Mouse (Mus musculus): ENCODE data around the gene Erg.

Erg gene

DNA sequence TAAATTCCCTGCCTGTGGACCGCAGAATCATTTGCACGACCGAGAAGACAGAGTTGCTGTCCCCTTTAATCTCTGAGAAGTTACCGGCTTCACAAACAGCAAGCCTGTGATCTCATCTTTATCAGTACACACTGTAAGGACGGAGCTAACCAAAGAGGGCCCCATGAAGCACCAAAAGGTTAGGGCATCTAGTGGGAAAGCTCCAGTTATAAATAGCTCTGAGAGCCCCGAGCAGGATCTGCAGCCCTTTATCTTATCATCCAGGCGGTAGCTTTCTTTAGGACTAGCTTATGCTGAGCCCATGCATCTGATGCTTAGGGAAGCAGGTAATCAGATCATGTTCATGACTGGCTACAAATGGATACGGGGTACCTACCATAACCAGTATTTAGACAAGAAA lies 146.6 kb downstream of the Erg start:
- no peak for DNase-seq (ENCODE audit: low spot score)

GRCm38 (mm10) chr16:95438848-95439540 lies 147.4 kb downstream of the Erg start:
- DNase-seq (ENCODE audit: low spot score): no peak

DNA sequence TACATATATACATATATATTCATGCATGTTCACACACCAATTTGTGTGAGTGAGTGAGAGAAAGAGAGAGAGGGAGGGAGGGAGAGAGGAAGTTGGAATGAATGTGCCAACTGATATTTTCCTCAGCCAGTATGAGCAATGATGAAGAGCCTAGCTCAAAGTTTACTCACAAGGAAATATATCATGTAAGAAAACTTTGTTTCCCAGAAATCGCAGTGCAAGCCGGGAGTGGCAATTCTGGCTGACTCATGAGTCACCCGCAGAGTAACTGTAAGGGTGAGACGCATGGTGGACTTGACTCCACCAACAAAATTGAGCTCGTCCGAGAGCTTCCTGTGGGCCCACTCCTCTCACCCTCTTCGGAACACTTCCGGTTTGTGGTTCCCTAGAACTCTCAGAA lies 149.8 kb downstream of the Erg start:
- no peak for DNase-seq (ENCODE audit: low spot score)

DNA sequence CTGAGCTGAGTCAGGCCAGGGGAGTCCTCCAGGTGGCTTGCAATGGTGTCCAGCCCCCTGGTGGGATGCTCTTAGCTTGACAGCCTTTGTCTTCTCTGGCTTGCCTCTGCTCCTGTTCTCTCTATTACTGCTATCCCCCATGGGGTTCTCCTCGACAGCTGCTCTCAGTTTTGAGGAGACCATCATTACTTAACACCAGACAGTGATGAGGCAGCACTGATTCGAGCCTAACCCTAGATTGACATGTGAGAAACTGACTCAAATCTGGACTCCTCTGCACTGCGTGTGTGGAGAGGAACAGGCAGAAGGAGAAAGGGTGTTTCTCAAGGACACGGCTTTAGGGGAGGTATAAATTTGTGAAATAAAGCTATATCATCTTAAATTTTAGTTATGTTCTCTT lies 150.3 kb downstream of the Erg start:
- no peak for DNase-seq (ENCODE audit: low spot score)

- no peak for DNase-seq (ENCODE audit: low spot score)
Measured at GRCm38 (mm10) chr16:95434434-95434833, 152.0 kb downstream of the Erg start.

DNA sequence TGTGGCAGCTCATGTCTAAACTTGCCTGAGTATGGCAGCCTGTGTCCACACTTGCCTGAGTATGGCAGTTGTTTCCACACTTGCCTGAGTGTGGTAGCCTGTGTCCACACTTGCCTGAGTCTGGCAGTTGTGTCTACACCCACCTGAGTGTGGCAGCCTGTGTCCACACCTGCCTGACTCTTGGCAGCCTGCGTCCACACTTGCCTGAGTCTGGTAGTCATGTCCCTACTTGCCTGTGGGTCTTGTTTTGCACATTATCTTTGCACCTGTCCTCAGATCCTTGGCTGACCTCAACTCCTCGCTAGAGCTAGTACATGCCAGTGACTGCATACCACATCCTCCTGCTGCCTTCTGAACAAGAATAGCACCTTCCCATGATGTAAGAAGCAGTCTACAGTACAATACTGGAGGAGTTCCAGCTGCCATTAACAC lies 153.8 kb downstream of the Erg start:
- no peak for DNase-seq (ENCODE audit: low spot score)

- no peak for DNase-seq (ENCODE audit: low spot score)
Measured at GRCm38 (mm10) chr16:95429851-95430250, 156.5 kb downstream of the Erg start.

- DNase-seq (ENCODE audit: low spot score): no peak
Measured at GRCm38 (mm10) chr16:95428239-95428638, 158.2 kb downstream of the Erg start.

GRCm38 (mm10) chr16:95427512-95427911 lies 158.9 kb downstream of the Erg start:
- DNase-seq (ENCODE audit: low spot score): no peak

GRCm38 (mm10) chr16:95422658-95423073 lies 163.7 kb downstream of the Erg start:
- DNase-seq (ENCODE audit: low spot score): no peak

DNA sequence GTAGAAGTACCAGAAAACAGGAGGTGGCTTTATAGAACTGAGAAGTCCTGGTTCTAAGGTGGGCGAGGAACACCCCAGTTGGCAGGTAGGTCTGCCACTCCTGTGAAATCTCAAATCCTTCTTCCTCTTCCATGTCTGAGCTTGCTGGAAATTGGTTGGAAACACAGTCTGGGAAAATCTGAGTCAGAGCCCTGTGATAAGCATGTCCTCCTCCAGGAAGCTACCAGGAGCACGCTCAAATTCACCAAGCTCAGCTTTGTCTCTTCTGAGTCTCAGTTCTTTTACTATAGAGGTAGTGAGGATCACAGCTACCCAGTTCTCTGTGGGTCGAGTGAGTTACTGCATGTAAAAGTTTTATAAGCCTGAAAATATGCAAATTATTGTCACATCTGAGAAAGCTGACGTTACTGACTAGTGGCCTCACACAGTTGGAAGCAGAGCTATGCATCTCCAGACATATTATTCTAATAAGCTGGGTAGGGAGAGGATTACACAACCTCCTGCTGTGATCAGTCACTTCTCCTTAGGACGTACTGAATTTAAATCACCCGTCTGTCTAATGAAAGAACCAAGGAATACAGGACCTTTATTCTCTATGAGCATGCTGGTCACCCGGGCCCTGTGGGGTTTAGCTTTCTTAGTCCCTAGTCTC lies 165.0 kb downstream of the Erg start:
- no peak for DNase-seq (ENCODE audit: low spot score)

GRCm38 (mm10) chr16:95415921-95416320 lies 170.5 kb downstream of the Erg start:
- DNase-seq (ENCODE audit: low spot score): no peak

- no peak for DNase-seq (ENCODE audit: low spot score)
Measured at GRCm38 (mm10) chr16:95415372-95415771, 171.0 kb downstream of the Erg start.

- DNase-seq (ENCODE audit: low spot score): no peak
Measured at GRCm38 (mm10) chr16:95413401-95413959, 172.9 kb downstream of the Erg start.

GRCm38 (mm10) chr16:95408096-95408495 lies 178.3 kb downstream of the Erg start:
- DNase-seq (ENCODE audit: low spot score): no peak

- no peak for DNase-seq (ENCODE audit: low spot score)
Measured at GRCm38 (mm10) chr16:95405496-95405895, 180.9 kb downstream of the Erg start.

GRCm38 (mm10) chr16:95403453-95403852 lies 182.9 kb downstream of the Erg start:
- DNase-seq (ENCODE audit: low spot score): peak; percentile 20

DNA sequence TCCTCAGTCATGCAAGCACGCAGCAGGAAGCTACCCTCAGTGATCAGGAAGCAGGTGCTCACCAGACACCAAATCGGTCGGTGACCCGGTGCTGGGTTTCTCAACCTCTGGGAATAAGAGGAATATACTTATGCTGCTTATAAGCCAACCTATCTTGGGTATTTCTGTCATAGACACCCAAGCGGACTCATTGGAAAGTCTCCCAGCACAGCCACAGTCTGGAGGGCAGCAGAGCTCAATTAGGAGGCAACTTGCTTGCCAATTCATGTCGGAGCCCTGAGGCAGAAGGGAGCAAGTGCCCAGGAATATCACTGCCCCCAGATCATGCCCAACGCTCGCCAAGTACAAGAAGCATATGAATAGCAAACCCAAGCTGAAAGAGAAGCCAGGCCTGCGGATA lies 184.5 kb downstream of the Erg start:
- DNase-seq (ENCODE audit: low spot score): no peak

DNA sequence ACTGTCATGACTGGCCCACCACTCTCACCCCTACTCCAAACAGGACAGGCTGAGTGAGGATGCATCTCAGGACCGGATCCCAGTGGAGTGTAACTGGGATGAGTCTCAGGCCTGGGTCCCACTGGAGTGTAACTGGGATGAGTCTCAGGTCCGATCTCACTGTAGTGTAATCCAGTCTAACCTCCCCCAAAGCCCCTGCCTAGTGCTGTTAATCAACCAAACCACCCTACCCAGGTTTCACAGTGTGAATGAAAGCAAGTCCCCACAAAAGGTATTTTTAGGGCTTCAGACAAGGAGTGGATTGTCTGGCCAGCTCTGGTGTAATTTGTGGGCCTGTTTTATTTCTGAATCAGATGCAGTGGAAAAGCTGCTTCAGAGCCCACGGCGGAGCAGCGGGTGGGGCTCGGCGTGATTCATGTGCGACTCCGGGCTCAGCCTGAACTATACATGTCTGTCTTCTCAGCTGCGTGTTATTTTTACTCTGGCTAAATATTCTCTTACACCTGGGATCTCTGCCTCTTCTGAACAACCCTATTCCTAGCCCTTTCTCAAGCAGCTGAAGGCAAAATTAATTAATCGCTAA lies 187.5 kb downstream of the Erg start:
- no peak for DNase-seq (ENCODE audit: low spot score)

GRCm38 (mm10) chr16:95390787-95391186 lies 195.6 kb downstream of the Erg start:
- no peak for DNase-seq (ENCODE audit: low spot score)

- DNase-seq (ENCODE audit: low spot score): no peak
Measured at GRCm38 (mm10) chr16:95388811-95389529, 197.4 kb downstream of the Erg start.

- no peak for DNase-seq (ENCODE audit: low spot score)
Measured at GRCm38 (mm10) chr16:95388292-95388691, 198.1 kb downstream of the Erg start.

Measured in adipocyte (in vitro differentiated cells).